Mouse (Mus musculus) kidney, postnatal 0 days (tissue): ENCODE measurements around the gene Sp8. TPM values are rescaled to one million over a fixed set of nuclear protein-coding genes. Genes with fewer than 3 reads are reported as not detected.

Experiments used
- ATAC-seq: fragments of 200-750 bp; cut with Nextera tagmentation; replicated peaks from 2 replicates; pipeline ENCODE4 v1.8.0; 2017; ENCODE audit warnings: low read depth, moderate number of reproducible peaks, moderate TSS enrichment, moderate library complexity; ENCODE audit not compliant: low FRiP score
- DNase-seq: peaks from one replicate; pipeline ENCODE4 v3.0.0-alpha.2; 2016; ENCODE audit warnings: low spot score
- H3K27ac ChIP-seq: fragments of 300-500 bp; sonication (generic); 2 replicates; pipeline ENCODE4 v1.5.1; 2014; ENCODE audit warnings: mild to moderate bottlenecking
- H3K27me3 ChIP-seq: fragments of 300-500 bp; sonication (generic); 2 replicates; pipeline ENCODE4 v1.6.1; 2014; ENCODE audit warnings: low read length, mixed read lengths; ENCODE audit not compliant: insufficient read depth
- H3K36me3 ChIP-seq: fragments of 300-500 bp; sonication (generic); 2 replicates; pipeline ENCODE4 v1.6.1; 2014; ENCODE audit warnings: low read length, mixed read lengths; ENCODE audit not compliant: insufficient read depth
- H3K4me1 ChIP-seq: fragments of 300-500 bp; sonication (generic); replicated peaks from 2 replicates; pipeline ENCODE4 v1.6.1; 2014; ENCODE audit warnings: antibody characterized with exemption, low read length, mixed read lengths; ENCODE audit not compliant: insufficient read depth
- H3K4me2 ChIP-seq: fragments of 300-500 bp; sonication (generic); 2 replicates; pipeline ENCODE4 v1.6.1; 2014; ENCODE audit warnings: mild to moderate bottlenecking, low read length, moderate library complexity, mixed read lengths
- H3K4me3 ChIP-seq: fragments of 300-500 bp; sonication (generic); replicated peaks from 2 replicates; pipeline ENCODE4 v1.5.1; 2014; ENCODE audit warnings: low read depth, low read length
- H3K9ac ChIP-seq: fragments of 300-500 bp; sonication (generic); 2 replicates; pipeline ENCODE4 v1.6.1; 2014; ENCODE audit warnings: low read depth, low read length
- H3K9me3 ChIP-seq: fragments of 300-500 bp; sonication (generic); replicated peaks from 2 replicates; pipeline ENCODE4 v1.6.1; 2016; ENCODE audit warnings: low read length, inconsistent platforms, mixed read lengths
- CTCF ChIP-seq: IDR thresholded peaks from 2 replicates; pipeline ENCODE4 v1.5.1; 2016; ENCODE audit warnings: antibody characterized with exemption, low read depth, mild to moderate bottlenecking, moderate library complexity
- WGBS: fragments of 180-500 bp; shearing (Covaris S2); extraction: QIAGEN DNeasy Blood & Tissue Kit; methylation state at CpG from one replicate; pipeline ENCODE4 v1.1.7; 2014; 5-methylcytosine and 5-hydroxymethylcytosine counted together
- polyA plus RNA-seq: library from polyadenylated mRNA; unstranded; fragments of >200 nt; fragmentation: Nextera tagmentation; extraction: Ambion mirVana; gene quantifications from 2 replicates; pipeline ENCODE4 v1.2.1, GENCODE M21; 2015

Gene Sp8
- polyA plus RNA-seq, 1 experiment from 2014 or later = not detected

- H3K36me3 ChIP-seq = no peaks in the 10 kb centered on the region
These were observed 1.3 kb downstream of the Sp8 start for GRCm38 (mm10) chr12:118847381-118847780.

GRCm38 (mm10) chr12:118847861-118848495, 1.8 kb downstream of the Sp8 start:
- Histone ChIP-seq H3K9ac (no peak overlapping the region), H3K4me2 (peak overlapping the region; percentile 47), H3K9me3 (no peaks in the 10 kb centered on the region), H3K27me3 (peaks cover 75% of the 10 kb centered on the region), H3K4me1 (0 out of 2 replicates have a peak, but pooled peaks cover 2% of the 10 kb centered on the region), H3K4me3 (peak overlapping the region; percentile 36), H3K27ac (no peak overlapping the region), H3K36me3 (no peaks in the 10 kb centered on the region)
- DNase-seq (no peak), ATAC-seq (no peak)
- WGBS = 3% methylated on average over 23 of the region's 23 CpGs
- TF ChIP-seq CTCF = no peak

More at GRCm38 (mm10) chr12:118847381-118847780, 1.3 kb downstream of the Sp8 start:
- peaks cover 76% of the 10 kb centered on the region for H3K27me3 ChIP-seq
- no peak overlapping the region for H3K27ac ChIP-seq
- H3K9ac ChIP-seq = no peak overlapping the region
- H3K4me1 ChIP-seq = 0 out of 2 replicates have a peak, but pooled peaks cover 2% of the 10 kb centered on the region
- TF ChIP-seq CTCF = no peak
- H3K9me3 ChIP-seq = no peaks in the 10 kb centered on the region
- H3K4me2 ChIP-seq = peak overlapping the region; percentile 76; the same call in 1 of the 2 replicates
- H3K4me3 ChIP-seq = 0 out of 2 replicates have a peak overlapping the region, but pooled peaks have one; percentile 36
- ATAC-seq = no peak
- WGBS = 1% methylated on average over 17 of the region's 17 CpGs
- DNase-seq = no peak

GRCm38 (mm10) chr12:118848496-118849202, 2.5 kb downstream of the Sp8 start:
- under 1% methylated on average over 77 of the region's 80 CpGs for WGBS
- Histone ChIP-seq H3K4me1 (0 out of 2 replicates have a peak, but pooled peaks cover 2% of the 10 kb centered on the region), H3K9me3 (no peaks in the 10 kb centered on the region), H3K4me2 (peak overlapping the region; percentile 47), H3K27me3 (peaks cover 75% of the 10 kb centered on the region), H3K36me3 (no peaks in the 10 kb centered on the region), H3K4me3 (peak overlapping the region; percentile 32), H3K27ac (no peak overlapping the region), H3K9ac (no peak overlapping the region)
- ATAC-seq (no peak), DNase-seq (no peak)
- TF ChIP-seq CTCF = peak; percentile 23; the same call in 1 of the 2 replicates

- H3K9me3 ChIP-seq = no peaks in the 10 kb centered on the region
- no peak overlapping the region for H3K27ac ChIP-seq
- H3K9ac ChIP-seq = no peak overlapping the region
- 0 out of 2 replicates have a peak, but pooled peaks cover 2% of the 10 kb centered on the region for H3K4me1 ChIP-seq
- WGBS = under 1% methylated on average over 78 of the region's 78 CpGs
- H3K4me3 ChIP-seq = peak overlapping the region; percentile 32; the same call in 1 of the 2 replicates
- DNase-seq (no peak), ATAC-seq (peak; percentile 17; the same call in 1 of the 2 replicates)
- no peaks in the 10 kb centered on the region for H3K36me3 ChIP-seq
- H3K27me3 ChIP-seq = peaks cover 75% of the 10 kb centered on the region
- TF ChIP-seq CTCF = no peak
- peak overlapping the region; percentile 47 for H3K4me2 ChIP-seq
These were observed 3.2 kb downstream of the Sp8 start for GRCm38 (mm10) chr12:118849203-118849861.

- no peak for TF ChIP-seq CTCF
- WGBS = under 1% methylated on average over 11 of the region's 11 CpGs
- Histone ChIP-seq H3K4me2 (no peak overlapping the region), H3K9me3 (no peaks in the 10 kb centered on the region), H3K9ac (no peak overlapping the region), H3K27ac (no peak overlapping the region), H3K4me1 (0 out of 2 replicates have a peak, but pooled peaks cover 2% of the 10 kb centered on the region), H3K36me3 (no peaks in the 10 kb centered on the region), H3K27me3 (peaks cover 72% of the 10 kb centered on the region), H3K4me3 (no peak overlapping the region)
- ATAC-seq = no peak
- no peak for DNase-seq
These were observed 3.9 kb downstream of the Sp8 start for GRCm38 (mm10) chr12:118849996-118850395.

DNA sequence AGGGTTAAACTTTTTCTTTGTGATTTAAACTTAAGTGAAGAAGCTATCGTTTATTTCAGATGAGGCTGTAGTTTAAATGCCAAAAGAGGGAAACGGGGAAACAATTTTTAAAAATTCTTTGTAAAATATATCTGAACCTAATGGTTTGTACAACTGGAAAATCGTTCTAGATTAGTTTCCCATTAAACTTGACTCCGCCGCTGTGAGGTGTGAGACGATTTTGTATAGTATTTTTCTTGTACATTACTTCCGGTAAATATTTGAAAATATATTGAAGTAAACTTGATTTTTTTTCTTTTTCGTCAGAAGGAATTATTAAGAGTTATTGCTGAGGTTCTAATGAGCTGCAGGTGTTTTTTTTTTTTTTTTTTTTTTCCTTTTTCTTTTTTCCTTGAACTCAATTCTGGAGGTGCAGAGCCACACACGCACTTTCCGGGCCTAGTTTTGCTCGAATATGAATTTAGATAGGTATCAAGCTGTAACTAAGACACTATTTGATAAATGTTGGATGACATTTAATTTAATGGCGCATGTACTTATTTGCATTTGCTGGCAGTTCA, 4.8 kb downstream of the Sp8 start:
- Histone ChIP-seq H3K27me3 (peaks cover 69% of the 10 kb centered on the region), H3K27ac (no peak overlapping the region), H3K4me2 (no peak overlapping the region), H3K4me3 (no peak overlapping the region), H3K4me1 (0 out of 2 replicates have a peak, but pooled peaks cover 2% of the 10 kb centered on the region), H3K36me3 (no peaks in the 10 kb centered on the region), H3K9ac (no peak overlapping the region), H3K9me3 (no peaks in the 10 kb centered on the region)
- no peak for ATAC-seq
- TF ChIP-seq CTCF = no peak
- 20% methylated on average over 12 of the region's 12 CpGs for WGBS
- no peak for DNase-seq
